Mouse (Mus musculus) heart, postnatal 10 days (tissue): Measurements from ENCODE around the gene Dlx2. TPM values are rescaled to one million over a fixed set of nuclear protein-coding genes. Genes with fewer than 3 reads are reported as not detected.
A peak's percentile ranks its signal among the peaks of the same experiment; 100 is the strongest.

ENCODE experiments used
- DNase-seq, 2 experiments: peaks; one replicate each; pipeline ENCODE4 v3.0.0; 2021
- intact Hi-C: fragments of 180-260 bp; cut with DNase I; formaldehyde crosslinking; loops from one replicate; pipeline ENCODE4 v1.15.1; 2025
- total RNA-seq, 2 experiments: library from RNA; stranded (reverse); gene quantifications; 2 replicates each; pipeline ENCODE4 v1.2.3; 2021

Dlx2 gene
- total RNA-seq, 2 experiments from 2014 or later: not detected

DNA sequence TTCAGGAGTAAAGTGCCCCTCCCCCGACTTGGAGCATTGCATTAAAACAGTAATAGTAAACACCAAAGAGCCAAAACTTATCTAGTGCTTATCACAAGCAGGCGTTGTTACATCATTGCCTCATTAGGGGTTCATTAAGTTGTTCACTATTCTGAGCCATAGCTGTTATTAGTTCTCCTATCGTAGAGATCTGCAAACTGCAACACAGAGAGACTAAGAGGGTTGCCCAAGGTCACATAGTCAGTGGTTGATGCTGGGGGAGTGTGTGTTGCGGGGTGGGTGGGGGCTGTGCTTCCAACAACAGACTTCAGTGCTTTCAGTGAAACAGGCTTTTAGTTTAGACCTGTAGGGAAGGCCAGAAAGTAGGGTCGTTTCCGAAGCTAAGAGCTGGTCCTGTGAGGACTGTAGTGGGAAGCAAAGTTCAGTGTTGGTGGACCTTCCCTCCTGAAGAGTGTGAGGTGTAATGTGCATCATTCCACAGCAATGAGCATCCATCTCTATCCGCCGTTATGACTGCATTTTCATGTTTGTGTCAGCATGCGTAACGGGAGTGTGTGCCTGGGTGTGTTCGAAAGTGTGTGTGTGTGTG is 4.2 kb downstream of the Dlx2 start:
- peak in 1 of 2 experiments; percentile 12 for DNase-seq
- intact Hi-C loops: loop anchor here (5.0 to 10.0 kb wide), 2 partner anchors 318 to 1735 kb away; no protein-coding TSS in a partner anchor

DNA sequence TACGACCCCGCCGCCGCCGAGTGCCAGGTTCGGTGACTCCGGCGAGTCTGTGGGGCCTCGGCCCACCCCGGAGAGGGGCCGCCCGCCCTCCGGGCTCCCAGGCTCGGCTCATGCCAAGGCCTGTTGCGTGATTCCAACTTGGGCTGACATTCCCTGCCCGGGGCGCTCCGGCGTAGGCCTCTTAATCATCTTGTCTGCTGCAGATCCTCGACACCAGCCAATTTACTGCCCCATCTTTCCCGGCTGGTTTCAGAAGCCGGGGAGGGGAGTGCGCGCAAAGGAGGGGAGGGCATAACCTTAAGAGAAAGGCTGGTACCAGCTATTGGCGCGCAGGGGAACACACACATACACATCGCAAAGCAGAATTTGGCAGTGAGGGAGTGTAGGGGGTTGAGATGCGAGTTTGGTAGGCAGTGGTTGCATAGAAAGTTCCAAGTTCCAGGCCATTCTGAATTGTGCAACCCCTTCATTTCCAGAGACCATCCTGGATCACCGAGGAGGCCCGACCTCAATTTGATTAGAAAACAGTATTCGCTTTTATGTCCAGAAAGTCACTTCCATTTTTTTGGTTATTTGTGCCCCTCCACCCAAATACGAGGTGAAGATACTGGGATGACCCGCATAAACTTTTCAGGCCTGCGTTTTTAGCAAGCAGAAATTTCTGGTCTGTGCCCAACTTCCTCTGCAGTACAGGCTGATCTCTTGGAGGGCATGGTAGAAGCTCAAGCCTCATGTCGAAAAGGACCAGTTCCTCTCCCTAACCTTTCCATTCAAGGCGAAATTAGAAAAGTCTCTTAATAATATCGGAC is 4.9 kb downstream of the Dlx2 start:
- intact Hi-C loops: loop anchor here (5.0 to 10.0 kb wide), 2 partner anchors 317 to 1736 kb away; no protein-coding TSS in a partner anchor
- DNase-seq: peak in 1 of 2 experiments; percentile 19

DNA sequence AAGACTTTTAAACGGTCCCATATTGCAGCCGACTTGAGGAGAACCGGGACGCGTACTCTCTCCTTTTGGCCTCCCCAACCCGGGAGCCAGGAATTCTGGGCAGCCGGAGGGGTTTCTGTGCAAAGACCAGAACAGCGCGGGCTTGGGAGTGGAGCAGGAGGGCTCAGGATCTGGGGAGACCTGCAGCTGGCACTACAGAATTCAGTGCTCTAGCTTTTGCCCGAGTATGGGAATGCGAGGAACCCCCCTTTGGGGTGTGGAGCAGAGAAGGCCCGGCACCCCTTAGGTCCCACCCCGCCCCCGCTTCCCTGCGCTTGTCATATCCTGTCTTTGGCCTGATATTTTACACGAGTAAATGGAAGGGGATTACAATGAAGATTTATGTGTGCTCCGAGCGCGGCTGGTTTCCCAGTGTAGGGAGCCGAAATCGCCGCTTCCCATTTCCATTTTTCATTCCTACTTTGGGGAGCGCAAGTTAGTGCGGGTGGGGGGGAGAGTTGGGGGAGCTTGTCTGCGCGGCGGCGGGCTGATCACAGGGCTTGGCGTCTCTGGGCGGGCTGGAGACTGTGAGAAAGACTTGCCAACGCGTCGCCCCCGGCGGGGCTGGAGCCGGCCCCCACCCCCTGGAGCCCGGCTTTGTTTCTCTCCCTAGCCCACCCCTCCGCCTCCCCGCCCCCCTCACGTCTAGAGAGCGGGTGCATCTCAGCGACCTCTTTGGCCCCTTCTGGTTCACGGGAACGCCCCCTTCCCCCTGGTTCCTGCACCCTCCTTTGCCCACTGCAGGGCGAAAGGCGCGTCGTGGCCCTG is 5.7 kb downstream of the Dlx2 start:
- intact Hi-C loops: loop anchor here (5.0 to 10.0 kb wide), 2 partner anchors 316 to 1736 kb away; no protein-coding TSS in a partner anchor

DNA sequence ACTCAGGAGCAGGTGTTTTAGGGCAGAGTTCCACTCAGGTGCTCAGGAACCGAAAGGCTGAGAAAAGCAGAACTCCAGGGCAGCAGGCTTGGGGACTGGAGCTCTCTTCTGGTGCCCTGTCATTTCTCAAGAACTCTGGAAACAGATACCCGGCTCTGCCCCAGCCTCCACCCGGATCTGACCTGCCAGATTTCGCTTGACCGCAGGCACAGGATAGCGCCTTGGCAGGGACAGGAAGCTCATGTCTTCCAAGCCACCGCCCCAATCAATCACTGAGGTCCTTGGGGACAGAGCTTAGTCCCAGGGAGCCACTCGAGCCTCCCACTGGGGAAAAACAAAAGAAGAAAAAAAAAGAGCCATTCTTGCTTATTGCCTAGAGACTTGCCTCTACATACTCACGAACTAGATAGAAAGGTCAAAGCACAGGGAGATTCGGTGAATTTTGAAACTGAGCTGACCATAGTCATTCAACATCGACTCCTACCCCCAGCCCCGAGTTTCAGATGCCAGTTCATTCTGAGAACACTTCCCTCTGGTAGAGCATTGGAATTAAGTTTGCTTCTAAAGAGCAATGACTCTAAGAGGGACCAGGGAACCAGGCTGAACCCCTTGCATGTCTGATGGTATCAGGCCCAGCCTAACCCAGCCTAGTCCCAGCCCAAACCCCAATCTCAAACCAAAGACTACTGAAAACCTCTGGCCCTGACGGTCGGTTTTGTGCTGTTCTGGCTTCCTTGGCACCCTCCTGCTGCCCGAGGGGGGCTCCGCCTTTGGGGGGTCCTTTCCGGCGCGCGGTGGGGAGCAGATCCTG is 12.1 kb downstream of the Dlx2 start:
- DNase-seq: peak; percentile 9 to 11
- intact Hi-C loops: loop anchor here (5.0 kb wide), 1 partner anchor 167 kb away; the partner anchor contains the start of gene Slc25a12

More for the DNA sequence above, 5.7 kb downstream of the Dlx2 start:
- DNase-seq: peak in 1 of 2 experiments; percentile 27

DNA sequence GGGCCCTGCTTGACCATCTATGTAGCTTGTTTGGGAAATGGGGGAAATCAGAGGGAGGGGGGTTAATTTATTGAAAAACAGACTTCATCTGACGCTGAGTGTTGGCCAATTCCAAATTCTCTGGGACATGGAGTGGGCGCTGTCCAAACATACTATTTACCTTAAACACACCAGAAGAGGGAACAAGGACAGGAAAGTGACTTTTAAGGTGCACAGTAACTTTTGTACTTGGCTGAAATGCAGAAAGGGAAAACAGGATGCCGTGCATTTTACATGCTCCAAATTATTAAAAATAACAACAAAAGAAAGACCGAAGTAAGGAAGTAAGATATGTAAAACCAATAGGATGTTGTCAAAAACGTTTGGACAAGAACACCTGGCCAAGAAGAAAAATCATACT is 13.5 kb downstream of the Dlx2 start:
- intact Hi-C loops: loop anchor here (5.0 kb wide), 1 partner anchor 166 kb away; the partner anchor contains the start of gene Slc25a12
- no peak for DNase-seq

DNA sequence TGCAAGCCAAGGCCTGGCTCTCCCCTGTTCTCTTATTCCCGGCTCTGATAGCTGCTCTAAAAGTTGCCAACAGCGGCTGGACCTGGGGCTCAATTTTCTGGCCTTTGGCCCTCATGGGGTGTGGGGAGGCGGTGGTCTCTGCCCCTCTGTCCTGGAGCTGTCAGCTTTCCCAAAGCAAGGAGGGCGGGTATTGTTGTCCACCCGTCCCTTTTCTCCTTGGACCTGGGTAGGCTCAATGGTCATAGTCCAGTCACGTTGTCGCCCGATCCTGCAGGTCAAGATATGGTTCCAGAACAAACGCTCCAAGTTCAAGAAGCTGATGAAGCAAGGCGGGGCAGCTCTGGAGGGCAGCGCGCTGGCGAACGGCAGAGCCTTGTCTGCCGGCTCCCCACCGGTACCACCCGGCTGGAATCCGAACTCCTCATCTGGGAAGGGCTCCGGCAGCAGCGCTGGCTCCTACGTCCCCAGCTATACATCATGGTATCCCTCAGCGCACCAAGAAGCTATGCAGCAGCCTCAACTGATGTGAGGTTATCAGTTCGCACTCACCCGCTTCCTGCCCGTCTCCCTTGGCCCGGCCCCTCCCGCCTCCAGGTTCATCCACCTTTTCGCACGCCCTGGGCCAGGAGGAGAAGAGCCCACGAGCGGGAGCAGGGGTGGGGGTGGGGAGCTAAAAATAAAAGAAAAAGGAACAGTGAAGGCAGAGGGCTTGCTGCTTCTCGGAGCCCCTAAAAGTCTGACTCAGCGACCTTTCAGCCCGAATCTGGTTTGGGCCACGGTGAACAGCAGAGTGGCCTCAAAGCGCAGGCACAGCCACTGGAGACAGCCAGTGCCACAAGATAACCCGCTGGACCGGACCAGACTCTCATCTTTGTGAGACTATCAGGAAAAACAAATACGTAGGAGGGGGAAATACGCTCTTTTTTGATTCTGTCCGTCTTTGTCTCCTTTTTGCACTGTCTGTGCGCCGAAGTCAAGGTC is 14.3 kb downstream of the Dlx2 start:
- intact Hi-C loops: loop anchor here (2.0 to 5.0 kb wide), 2 partner anchors 13 to 165 kb away; partner anchors contain the start of gene Slc25a12
- DNase-seq: peak; percentile 10 to 19

DNA sequence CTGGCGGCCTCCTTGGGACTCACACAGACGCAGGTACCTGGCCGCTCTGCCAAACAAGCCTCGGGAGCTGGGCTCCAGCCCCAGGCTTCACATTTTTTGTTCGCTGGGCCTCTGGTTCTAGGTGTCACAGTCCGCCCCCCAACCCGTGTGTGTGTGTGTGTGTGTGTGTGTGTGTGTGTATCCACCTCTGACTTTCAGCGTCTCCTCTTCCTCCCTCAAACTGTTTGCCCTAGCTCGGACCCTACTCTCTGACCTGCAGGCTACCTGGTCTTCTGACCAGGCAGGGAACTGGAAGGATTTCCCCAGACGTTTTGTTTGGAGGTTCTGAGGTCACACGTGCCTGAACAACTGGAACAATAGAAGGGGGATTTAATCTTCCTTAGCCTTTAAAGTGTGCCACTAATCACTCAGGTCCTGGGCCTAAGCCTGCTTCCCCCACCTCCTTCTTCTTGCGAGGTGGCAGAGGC is 15.4 kb downstream of the Dlx2 start:
- no peak for DNase-seq
- intact Hi-C loops: loop anchor here (2.0 to 5.0 kb wide), 2 partner anchors 14 to 164 kb away; partner anchors contain the start of gene Slc25a12

DNA sequence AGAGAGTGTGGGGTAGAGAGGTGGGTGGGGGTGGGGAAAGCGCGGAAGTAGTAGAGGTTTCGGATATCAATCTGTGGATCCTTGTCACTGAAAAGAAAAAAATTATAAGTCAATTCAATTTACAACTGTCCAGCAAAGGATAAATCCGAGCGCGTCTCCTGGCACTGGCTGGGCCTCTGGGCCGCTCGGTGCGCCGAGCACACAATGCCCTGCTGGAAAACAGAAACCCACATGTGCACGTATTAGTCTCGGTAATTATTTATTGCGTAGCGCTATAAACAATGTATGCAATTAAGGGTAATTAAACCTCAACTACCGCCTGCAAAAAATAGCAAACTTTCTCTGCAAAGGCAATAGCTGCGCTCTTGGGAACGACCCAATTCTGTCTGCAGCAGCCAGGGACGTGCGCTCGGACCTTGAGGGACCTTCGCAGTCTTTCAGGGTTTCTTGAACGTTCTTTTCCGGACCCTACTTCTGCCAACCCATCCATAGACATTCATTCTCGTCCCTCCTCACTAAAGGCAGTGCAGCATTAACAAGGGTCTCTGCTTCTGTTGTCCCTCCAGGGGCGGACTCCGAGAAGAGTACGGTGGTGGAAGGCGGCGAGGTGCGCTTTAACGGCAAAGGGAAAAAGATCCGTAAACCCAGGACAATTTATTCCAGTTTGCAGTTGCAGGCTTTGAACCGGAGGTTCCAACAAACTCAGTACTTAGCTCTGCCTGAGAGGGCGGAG is 16.0 kb downstream of the Dlx2 start:
- intact Hi-C loops: loop anchor here (2.0 to 5.0 kb wide), 2 partner anchors 14 to 163 kb away; partner anchors contain the start of gene Slc25a12
- peak; percentile 23 to 24 for DNase-seq

DNA sequence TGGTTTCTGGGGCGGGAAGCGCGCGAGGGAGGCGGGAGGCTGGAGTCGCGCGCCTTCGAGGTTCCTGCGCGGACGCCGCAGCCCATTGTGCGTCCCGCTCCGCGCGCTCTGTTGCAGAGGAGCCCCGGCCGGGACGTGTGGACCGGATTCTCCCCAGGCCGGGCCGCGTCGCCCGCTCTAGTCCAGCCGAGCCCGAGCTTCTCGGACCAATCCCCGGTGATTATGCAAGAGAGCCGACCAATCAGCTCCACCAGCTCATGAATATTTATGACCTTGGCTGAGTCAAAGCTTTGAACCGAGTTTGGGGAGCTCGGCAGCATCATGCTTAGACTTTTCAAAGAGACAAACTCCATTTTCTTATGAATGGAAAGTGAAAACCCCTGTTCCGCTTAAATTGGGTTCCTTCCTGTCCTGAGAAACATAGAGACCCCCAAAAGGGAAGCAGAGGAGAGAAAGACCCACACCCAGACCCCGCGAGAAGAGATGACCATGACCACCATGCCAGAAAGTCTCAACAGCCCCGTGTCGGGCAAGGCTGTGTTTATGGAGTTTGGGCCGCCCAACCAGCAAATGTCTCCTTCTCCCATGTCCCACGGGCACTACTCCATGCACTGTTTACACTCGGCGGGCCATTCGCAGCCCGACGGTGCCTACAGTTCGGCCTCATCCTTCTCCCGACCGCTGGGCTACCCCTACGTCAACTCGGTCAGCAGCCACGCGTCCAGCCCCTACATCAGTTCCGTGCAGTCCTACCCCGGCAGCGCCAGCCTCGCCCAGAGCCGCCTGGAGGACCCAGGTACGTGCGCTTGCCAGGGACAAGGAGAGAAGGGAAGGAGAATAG is 16.8 kb downstream of the Dlx2 start:
- peak; percentile 84 for DNase-seq
- intact Hi-C loops: loop anchor here (2.0 to 5.0 kb wide), 3 partner anchors 15 to 162 kb away; partner anchors contain the start of genes Metap1d and Slc25a12

DNA sequence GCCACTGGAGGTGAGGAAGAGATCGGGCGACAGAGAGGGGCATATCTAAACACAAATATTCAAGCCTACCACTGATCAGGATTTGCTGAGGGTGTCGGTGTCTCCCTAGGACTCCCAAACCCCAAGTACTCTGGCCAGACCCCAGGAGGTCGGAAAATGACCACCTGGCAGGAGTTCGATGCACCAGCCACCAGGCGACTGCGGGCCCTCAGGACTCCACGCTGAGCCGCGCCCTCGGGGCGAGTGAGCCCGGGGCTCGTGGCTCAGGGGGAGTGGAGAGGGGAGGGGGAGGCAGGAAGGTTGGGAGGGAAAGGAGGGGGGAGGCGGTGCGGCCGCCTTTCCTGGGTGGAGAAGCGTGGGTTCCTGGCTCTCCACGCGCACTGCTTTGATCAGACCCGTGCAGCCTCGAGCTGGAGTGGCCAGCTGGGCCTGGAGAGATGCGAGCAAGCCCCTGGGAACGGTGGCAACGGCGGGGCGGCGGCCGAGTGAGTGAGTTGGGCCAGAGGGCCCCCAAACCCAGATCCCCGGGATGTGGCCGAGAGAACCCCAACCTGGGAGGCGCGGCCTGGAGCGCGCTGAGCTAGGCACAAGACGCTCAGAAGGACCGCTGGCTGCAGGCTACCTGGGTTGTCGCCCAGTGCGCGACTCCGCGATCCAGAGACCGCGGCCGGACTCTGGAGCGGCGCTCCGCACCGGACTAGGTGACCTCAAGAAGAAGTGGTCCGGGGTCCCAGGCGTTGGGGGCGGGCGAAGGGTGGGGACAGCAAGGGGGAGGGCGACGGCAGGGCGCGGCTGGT is 17.6 kb downstream of the Dlx2 start:
- intact Hi-C loops: loop anchor here (5.0 kb wide), 1 partner anchor 77 kb away; the partner anchor contains the start of gene Metap1d
- DNase-seq: no peak

DNA sequence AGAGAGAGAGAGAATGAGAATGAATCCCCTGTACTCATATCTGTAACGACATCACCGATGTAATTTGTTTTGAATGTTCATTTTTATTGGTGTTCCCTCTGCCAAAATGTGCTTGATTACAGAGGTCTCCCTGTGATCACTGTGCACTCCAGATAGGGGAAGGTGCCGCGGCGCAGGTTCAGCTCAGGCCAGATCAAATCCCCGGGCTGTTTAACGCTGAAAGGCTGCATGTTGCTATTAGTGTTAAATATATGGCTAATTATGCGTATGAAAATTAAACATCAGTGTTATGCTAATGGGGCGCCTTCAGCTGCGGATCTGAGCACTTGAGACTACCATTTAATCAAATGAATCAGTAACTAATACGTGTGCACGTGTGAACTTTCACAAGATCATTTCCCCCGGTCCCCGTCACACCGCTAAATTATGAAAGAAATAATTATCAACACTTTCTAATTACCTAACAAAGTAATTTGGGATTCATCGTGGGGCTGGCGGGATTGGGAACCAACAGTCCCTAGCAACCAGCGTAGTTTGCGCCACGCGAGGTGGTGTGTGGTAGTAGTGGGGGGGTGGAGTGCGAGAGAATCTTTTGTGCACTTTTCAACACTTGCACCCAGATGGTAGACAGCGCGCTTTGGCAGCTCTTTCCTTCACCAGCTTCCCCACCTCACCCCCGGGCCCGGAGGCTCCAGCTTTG is 18.4 kb downstream of the Dlx2 start, which contains the start of gene Dlx1:
TSS of gene Dlx1 (plus strand) at position 100 of the 700 bp plus-strand sequence.
- DNase-seq: peak; percentile 14 to 32
- intact Hi-C loops: loop anchor here (5.0 kb wide), 1 partner anchor 76 kb away; the partner anchor contains the start of gene Metap1d

DNA sequence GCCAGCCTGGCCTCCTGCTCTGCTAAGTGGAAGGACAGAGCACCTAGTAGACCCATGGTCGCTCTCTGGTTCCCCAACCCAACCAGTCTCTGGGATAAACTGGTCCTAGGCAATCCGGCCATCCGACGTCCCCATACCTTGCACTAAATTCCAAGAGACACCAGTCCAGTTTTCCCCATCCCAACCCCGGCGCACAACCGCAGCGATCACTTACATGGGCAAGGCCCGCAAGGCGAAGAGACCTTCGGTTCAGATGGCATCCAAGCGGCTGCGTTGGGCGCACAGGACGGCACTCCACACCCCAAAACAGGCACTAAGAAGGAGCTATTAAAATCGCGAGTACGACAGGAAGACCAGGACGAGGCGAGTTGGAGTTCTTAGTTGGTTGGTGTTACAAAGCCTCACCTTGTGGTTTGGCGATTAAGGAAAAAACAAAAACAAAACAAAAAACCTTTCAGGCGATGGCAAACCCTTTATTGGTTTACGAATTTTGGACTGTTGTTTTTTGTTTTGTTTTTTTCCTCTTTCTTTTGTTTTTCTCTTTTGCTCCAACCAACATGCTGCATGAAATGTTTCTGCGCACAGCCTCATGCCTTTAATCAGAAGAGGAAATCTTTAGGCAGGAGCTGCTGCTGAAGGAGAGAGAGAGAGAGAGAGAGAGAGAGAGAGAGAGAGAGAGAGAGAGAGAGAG is 19.1 kb downstream of the Dlx2 start:
- intact Hi-C loops: loop anchor here (5.0 kb wide), 1 partner anchor 75 kb away; the partner anchor contains the start of gene Metap1d
- peak; percentile 23 to 25 for DNase-seq

DNA sequence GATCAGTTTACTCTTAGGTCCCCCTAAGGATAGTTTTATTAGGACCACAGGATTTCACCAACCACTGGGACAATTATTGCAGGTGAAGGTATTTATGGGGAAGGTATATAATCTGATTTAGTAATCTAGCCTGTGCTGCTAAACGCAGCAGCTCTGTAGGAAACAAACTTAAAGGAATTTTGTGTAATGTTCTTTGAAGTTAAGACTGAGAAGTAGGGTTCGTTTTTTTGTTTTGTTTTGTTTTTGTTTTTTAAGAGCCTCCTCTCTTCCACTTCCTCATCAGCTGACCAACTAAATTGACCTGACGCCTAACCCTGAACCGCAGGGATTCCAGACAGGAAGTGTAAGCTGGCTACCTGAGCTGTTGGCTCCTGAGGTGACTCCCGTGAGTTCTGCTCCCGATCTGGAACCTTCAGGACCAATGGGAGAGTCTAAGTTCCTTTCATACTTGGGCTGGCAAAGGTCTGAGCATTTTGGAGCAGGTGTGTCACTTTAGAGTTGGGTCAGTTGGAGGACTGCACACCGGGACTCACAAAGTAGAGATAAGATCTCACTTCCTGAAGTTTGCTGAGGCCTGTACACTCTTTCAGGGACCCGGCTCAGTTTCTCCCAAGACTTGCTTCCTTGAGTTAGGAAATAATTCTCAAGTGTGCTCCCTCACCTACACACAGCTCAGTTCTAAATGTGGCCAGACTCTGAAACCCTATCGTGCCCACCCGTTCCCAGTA is 19.8 kb downstream of the Dlx2 start:
- peak in 1 of 2 experiments; percentile 2 for DNase-seq
- intact Hi-C loops: loop anchor here (5.0 kb wide), 1 partner anchor 74 kb away; the partner anchor contains the start of gene Metap1d
